Mouse (Mus musculus): ENCODE data around the gene Vmn1r87. TPM values are rescaled to one million over a fixed set of nuclear protein-coding genes. Genes with fewer than 3 reads are reported as not detected.

Vmn1r87 gene
- under 1 TPM in 1 of 2 experiments, not detected in 1; 0.15 TPM for polyA plus RNA-seq (2017; shearing (Covaris generic))

GRCm38 (mm10) chr7:13140057-13140456 lies at the start of gene Vmn1r87:
Vmn1r87 (minus strand) TSS chr7:13140157.

GRCm38 (mm10) chr7:13159268-13159667 lies 19.3 kb upstream of the Vmn1r87 start, which contains the start of gene Vmn1r88:
Vmn1r88 (plus strand) TSS chr7:13159568.

DNA sequence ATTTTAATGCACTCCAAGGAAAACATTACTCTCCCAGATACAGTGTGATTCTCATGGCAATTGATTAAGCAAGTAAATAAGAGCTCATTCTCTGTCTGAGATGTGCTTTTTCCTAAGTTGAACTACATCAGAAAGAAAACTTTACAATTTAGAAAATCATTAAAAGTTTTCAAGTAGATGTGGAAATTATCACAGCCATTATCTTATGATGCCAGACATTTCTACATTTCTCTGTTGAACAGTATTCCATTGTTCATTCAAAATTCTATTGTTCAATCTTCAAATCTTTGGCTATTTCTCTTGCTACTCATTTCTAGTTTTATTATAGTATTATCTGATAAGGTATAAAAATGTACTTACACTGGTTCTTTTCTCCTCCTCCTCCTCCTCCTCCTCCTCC lies 20.1 kb downstream of the Vmn1r87 start, which contains the start of gene Vmn1r86:
Gene Vmn1r86 (minus strand): TSS at position 101 of the 400 bp plus-strand sequence.

GRCm38 (mm10) chr7:13095073-13095472 lies 44.9 kb downstream of the Vmn1r87 start, which contains the start of gene Vmn1r85:
Vmn1r85 (minus strand) TSS chr7:13095173.

Other genes starting within 250 kb of the Vmn1r87 start
- 10 to 100 TPM; 10.0 to 10.3 TPM for gene Zscan22, start 242.3 kb downstream of the Vmn1r87 start, polyA plus RNA-seq (2017; shearing (Covaris generic))
- gene Rps5, start 217.9 kb downstream of the Vmn1r87 start, polyA plus RNA-seq (2017; shearing (Covaris generic)) = 1,000 to 10,000 TPM in 1 of 2 experiments, 100 to 1,000 TPM in 1; 744 to 1,333 TPM
- under 1 TPM; 0.12 to 0.27 TPM for gene Rnf225, start 212.7 kb downstream of the Vmn1r87 start, polyA plus RNA-seq (2017; shearing (Covaris generic))
- 1 to 10 TPM; 5.5 to 6.0 TPM for gene Zfp324, start 174.3 kb downstream of the Vmn1r87 start, polyA plus RNA-seq (2017; shearing (Covaris generic))
- 1 to 10 TPM; 6.5 to 7.0 TPM for gene Zfp446, start 162.3 kb downstream of the Vmn1r87 start, polyA plus RNA-seq (2017; shearing (Covaris generic))
- gene Slc27a5, start 142.0 kb downstream of the Vmn1r87 start, polyA plus RNA-seq (2017; shearing (Covaris generic)) = under 1 TPM; 0.12 to 0.55 TPM
- 100 to 1,000 TPM in 1 of 2 experiments, 10 to 100 TPM in 1; 94.6 to 147 TPM for gene Trim28, start 141.0 kb downstream of the Vmn1r87 start, polyA plus RNA-seq (2017; shearing (Covaris generic))
- 10 to 100 TPM; 23.0 to 27.9 TPM for gene Zbtb45, start 130.1 kb downstream of the Vmn1r87 start, polyA plus RNA-seq (2017; shearing (Covaris generic))
- gene Chmp2a, start 105.3 kb downstream of the Vmn1r87 start, polyA plus RNA-seq (2017; shearing (Covaris generic)) = 100 to 1,000 TPM; 252 to 275 TPM
- gene Ube2m, start 101.9 kb downstream of the Vmn1r87 start, polyA plus RNA-seq (2017; shearing (Covaris generic)) = 100 to 1,000 TPM; 185 to 192 TPM
- under 1 TPM; 0.30 to 0.39 TPM for gene Mzf1, start 85.4 kb downstream of the Vmn1r87 start, polyA plus RNA-seq (2017; shearing (Covaris generic))
- gene Vmn1r85, start 45.0 kb downstream of the Vmn1r87 start, polyA plus RNA-seq (2017; shearing (Covaris generic)) = not detected
- under 1 TPM; 0.04 to 0.17 TPM for gene Vmn1r86, start 20.2 kb downstream of the Vmn1r87 start, polyA plus RNA-seq (2017; shearing (Covaris generic))
- under 1 TPM; 0.02 to 0.05 TPM for gene Vmn1r88, start 19.4 kb upstream of the Vmn1r87 start, polyA plus RNA-seq (2017; shearing (Covaris generic))
- gene Vmn1r89, start 72.9 kb upstream of the Vmn1r87 start, polyA plus RNA-seq (2017; shearing (Covaris generic)) = not detected
- 10 to 100 TPM; 28.8 to 36.9 TPM for gene Lig1, start 137.1 kb upstream of the Vmn1r87 start, polyA plus RNA-seq (2017; shearing (Covaris generic))
- 1 to 10 TPM in 1 of 2 experiments, under 1 TPM in 1; 0.86 to 2.1 TPM for gene Zswim9, start 138.6 kb upstream of the Vmn1r87 start, polyA plus RNA-seq (2017; shearing (Covaris generic))
- gene Pla2g4c, start 184.5 kb upstream of the Vmn1r87 start, polyA plus RNA-seq (2017; shearing (Covaris generic)) = under 1 TPM; 0.14 to 0.16 TPM